Mouse (Mus musculus): ENCODE results near the gene Prss27. TPM values are rescaled to one million over a fixed set of nuclear protein-coding genes. Genes with fewer than 3 reads are reported as not detected.

Prss27 gene
- 0.19 and 0.28 TPM in 2 replicates for polyA plus RNA-seq (2015; fragmentation: Nextera tagmentation; extraction: Ambion mirVana)

DNA sequence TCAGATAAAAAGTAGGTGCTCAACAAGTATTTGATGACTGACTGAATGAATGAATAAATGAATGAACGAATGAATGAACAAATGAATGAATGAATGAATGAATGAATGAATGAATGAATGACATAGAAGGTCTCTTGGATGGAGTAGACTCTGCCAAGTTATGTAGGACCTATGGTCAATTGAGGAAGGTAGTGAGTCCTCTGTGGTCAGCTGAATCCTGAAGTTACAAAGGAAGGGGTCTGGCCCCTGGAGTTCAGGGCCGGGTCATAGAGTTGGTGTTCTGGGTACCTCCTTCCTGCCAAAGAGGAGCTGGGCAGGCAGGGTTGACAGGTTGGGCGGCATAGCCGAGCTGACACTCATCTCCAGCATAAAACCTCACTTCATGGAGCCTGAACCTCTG lies at the start of gene Prss27:
Gene Prss27, plus strand, starts transcription at position 301 of the 400 bp plus-strand sequence.
- Histone ChIP-seq H3K4me1 (no peaks in the 10 kb centered on the region), H3K36me3 (no peaks in the 10 kb centered on the region), H3K4me2 (no peak within 1 kb of the TSS), H3K9ac (replicated peaks) (no peak within 1 kb of the TSS), H3K27ac (replicated peaks) (no peak within 1 kb of the TSS), H3K9me3 (replicated peaks) (no peaks in the 10 kb centered on the region), H3K4me3 (replicated peaks) (no peak within 1 kb of the TSS), H3K27me3 (replicated peaks) (no peaks in the 10 kb centered on the region)
- ATAC-seq (ENCODE audit: low FRiP score): no peak
- WGBS: 70% methylated on average over 4 of the region's 4 CpGs

- Histone ChIP-seq H3K4me3 (replicated peaks) (no peak overlapping the region), H3K36me3 (no peaks in the 10 kb centered on the region), H3K9ac (replicated peaks) (no peak overlapping the region), H3K9me3 (replicated peaks) (no peaks in the 10 kb centered on the region), H3K4me2 (no peak overlapping the region), H3K27me3 (replicated peaks) (0 out of 2 replicates have a peak, but pooled peaks cover 3% of the 10 kb centered on the region), H3K4me1 (peaks cover 10% of the 10 kb centered on the region), H3K27ac (replicated peaks) (no peak overlapping the region)
- no peak for ATAC-seq (ENCODE audit: low FRiP score)
- WGBS: 38% methylated on average over 2 of the region's 2 CpGs
Observed at GRCm38 (mm10) chr17:23989802-23990201, 48.1 kb upstream of the Prss27 start.

- peak overlapping the region; percentile 60 for H3K27ac ChIP-seq (replicated peaks)
- peak; percentile 67 for ATAC-seq (ENCODE audit: low FRiP score)
- WGBS: 72% methylated on average over 9 of the region's 9 CpGs
- H3K36me3 ChIP-seq: no peaks in the 10 kb centered on the region
- peaks cover 10% of the 10 kb centered on the region for H3K4me1 ChIP-seq
- peak overlapping the region; percentile 34 for H3K4me3 ChIP-seq (replicated peaks)
- H3K4me2 ChIP-seq: peak overlapping the region; percentile 63
- 0 out of 2 replicates have a peak, but pooled peaks cover 3% of the 10 kb centered on the region for H3K27me3 ChIP-seq (replicated peaks)
- 0 out of 2 replicates have a peak overlapping the region, but pooled peaks have one; percentile 47 for H3K9ac ChIP-seq (replicated peaks)
- H3K9me3 ChIP-seq (replicated peaks): no peaks in the 10 kb centered on the region
Observed at GRCm38 (mm10) chr17:23992789-23993553, 45.0 kb upstream of the Prss27 start.

DNA sequence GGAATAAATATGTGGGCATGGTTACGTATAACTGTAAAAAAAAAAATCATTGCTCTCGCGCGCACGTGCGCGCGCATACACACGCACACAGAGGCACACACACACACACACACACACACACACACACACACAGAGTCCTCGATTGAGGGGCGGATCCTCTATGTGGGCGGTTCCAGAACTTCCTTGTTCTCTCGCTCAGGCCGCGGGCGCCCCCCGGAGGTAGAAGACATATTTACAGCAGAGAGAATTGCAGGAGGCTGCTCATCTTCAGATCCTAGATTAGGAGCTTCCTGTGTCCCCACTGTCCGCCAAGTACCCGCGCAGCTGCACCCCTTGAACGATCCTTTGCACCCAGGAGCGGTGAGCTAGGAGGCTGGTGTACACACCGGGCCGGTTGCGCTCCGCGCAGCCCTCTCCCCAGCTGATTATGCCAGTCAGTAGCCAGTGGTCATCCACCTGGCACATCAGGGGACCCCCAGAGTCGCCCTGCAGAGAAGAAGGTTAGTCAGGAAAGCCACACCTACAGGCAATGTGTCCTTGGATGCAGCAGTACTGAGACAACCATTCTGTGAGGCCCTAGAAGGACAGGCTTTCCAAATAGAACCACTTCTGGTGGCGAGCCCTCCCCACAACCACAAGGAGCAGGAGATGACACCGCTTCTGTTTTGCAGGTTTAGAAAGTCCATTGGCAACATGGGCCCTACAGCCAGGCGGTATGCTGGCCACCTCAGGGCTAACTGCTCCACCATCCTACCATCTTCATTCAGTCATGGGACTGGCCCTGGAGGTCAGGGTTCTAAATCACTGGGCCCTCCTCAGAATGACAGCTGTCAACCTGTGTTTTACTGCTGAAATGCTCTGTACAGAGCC lies 44.1 kb upstream of the Prss27 start:
- Histone ChIP-seq H3K9ac (replicated peaks) (peak overlapping the region; percentile 47), H3K4me3 (replicated peaks) (peak overlapping the region; percentile 34), H3K27me3 (replicated peaks) (0 out of 2 replicates have a peak, but pooled peaks cover 3% of the 10 kb centered on the region), H3K27ac (replicated peaks) (peak overlapping the region; percentile 60; the same call in 1 of the 2 replicates), H3K4me2 (peak overlapping the region; percentile 63), H3K9me3 (replicated peaks) (no peaks in the 10 kb centered on the region), H3K4me1 (peaks cover 10% of the 10 kb centered on the region), H3K36me3 (no peaks in the 10 kb centered on the region)
- ATAC-seq (ENCODE audit: low FRiP score): peak; percentile 83
- WGBS: 10% methylated on average over 31 of the region's 31 CpGs

- Histone ChIP-seq H3K27me3 (replicated peaks) (0 out of 2 replicates have a peak, but pooled peaks cover 3% of the 10 kb centered on the region), H3K9me3 (replicated peaks) (no peaks in the 10 kb centered on the region), H3K4me3 (replicated peaks) (no peak overlapping the region), H3K27ac (replicated peaks) (no peak overlapping the region), H3K36me3 (no peaks in the 10 kb centered on the region), H3K4me2 (no peak overlapping the region), H3K4me1 (peaks cover 10% of the 10 kb centered on the region), H3K9ac (replicated peaks) (no peak overlapping the region)
- ATAC-seq (ENCODE audit: low FRiP score): no peak
- 76% methylated on average over 7 of the region's 7 CpGs for WGBS
Observed at GRCm38 (mm10) chr17:23994667-23995066, 43.3 kb upstream of the Prss27 start.

GRCm38 (mm10) chr17:23995421-23995820 lies 42.5 kb upstream of the Prss27 start:
- no peak overlapping the region for H3K4me2 ChIP-seq
- no peak overlapping the region for H3K9ac ChIP-seq (replicated peaks)
- WGBS: 29% methylated on average over 1 of the region's 1 CpGs
- peaks cover 10% of the 10 kb centered on the region for H3K4me1 ChIP-seq
- no peak overlapping the region for H3K4me3 ChIP-seq (replicated peaks)
- H3K36me3 ChIP-seq: no peaks in the 10 kb centered on the region
- H3K27ac ChIP-seq (replicated peaks): no peak overlapping the region
- ATAC-seq (ENCODE audit: low FRiP score): no peak
- H3K27me3 ChIP-seq (replicated peaks): 0 out of 2 replicates have a peak, but pooled peaks cover 3% of the 10 kb centered on the region
- no peaks in the 10 kb centered on the region for H3K9me3 ChIP-seq (replicated peaks)

DNA sequence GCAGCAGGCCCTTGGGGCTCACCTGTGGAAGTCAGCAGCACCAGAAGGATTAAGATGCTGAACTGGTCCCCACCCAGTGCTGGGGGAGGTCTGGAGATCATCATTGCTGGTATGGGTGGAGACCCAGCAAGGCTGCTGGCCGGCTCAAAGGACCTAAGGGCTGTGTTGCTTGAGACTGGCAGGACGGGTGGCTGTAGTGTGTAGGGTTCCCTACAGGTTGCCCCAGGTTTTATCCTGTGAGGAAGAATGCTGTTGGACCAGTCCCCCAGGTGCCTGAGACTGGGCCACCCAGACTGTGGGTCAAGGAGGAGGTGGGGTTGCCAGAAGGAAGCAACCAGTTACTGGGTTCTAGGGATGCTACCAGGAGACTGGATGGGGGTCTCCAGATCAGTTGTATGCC lies 40.0 kb upstream of the Prss27 start, which contains the start of gene Prss22:
Gene Prss22, minus strand, starts transcription at position 200 of the 400 bp plus-strand sequence.
- Histone ChIP-seq H3K4me1 (peaks cover 10% of the 10 kb centered on the region), H3K9me3 (replicated peaks) (no peaks in the 10 kb centered on the region), H3K4me3 (replicated peaks) (no peak within 1 kb of the TSS), H3K27me3 (replicated peaks) (0 out of 2 replicates have a peak, but pooled peaks cover 3% of the 10 kb centered on the region), H3K36me3 (no peaks in the 10 kb centered on the region), H3K27ac (replicated peaks) (no peak within 1 kb of the TSS), H3K4me2 (no peak within 1 kb of the TSS), H3K9ac (replicated peaks) (no peak within 1 kb of the TSS)
- ATAC-seq (ENCODE audit: low FRiP score): no peak
- 67% methylated on average over 2 of the region's 2 CpGs for WGBS

DNA sequence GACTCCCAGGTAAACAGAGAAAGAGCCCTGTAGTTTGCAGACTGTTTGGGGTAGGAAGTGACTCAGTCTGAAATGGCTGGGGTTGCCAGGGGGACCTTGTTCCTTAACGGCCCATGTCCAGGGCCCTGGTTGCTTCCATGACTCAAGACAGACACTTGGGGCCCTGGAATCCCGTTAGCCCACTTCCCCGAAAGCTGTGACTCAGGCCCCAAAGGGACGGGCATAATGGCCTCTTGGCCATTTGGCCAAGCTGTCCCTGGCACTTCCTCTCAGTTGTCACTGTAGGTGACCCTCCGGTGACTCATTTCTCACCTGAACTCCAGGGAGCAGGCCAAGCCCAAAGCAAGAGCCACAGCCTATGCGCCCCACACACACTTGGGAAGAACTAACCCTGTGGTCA lies 39.6 kb upstream of the Prss27 start:
- no peak overlapping the region for H3K4me2 ChIP-seq
- no peaks in the 10 kb centered on the region for H3K36me3 ChIP-seq
- H3K9ac ChIP-seq (replicated peaks): no peak overlapping the region
- H3K27ac ChIP-seq (replicated peaks): no peak overlapping the region
- H3K4me3 ChIP-seq (replicated peaks): no peak overlapping the region
- H3K4me1 ChIP-seq: peaks cover 6% of the 10 kb centered on the region; the same call in 1 of the 2 replicates
- H3K27me3 ChIP-seq (replicated peaks): 0 out of 2 replicates have a peak, but pooled peaks cover 3% of the 10 kb centered on the region
- WGBS: 77% methylated on average over 6 of the region's 6 CpGs
- ATAC-seq (ENCODE audit: low FRiP score): no peak
- no peaks in the 10 kb centered on the region for H3K9me3 ChIP-seq (replicated peaks)

DNA sequence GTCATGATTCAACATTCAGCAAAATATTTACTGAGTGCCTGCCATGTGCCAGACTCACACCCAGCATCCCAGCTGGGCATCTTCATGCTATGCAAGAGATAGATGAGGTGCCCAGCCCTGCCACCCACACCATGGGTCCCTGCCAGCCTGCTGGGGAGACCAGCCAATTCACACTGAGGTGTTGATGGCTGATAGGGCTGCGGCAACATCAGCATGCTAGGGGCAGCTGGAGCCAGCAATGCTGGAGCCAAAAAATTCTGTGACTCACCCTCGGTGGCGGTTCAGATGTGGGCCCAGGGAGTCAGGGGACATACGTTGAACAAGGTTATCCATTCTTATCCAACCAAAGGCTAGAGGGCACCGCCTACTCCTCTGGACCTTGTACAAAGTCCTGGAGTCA lies 37.5 kb upstream of the Prss27 start:
- Histone ChIP-seq H3K27ac (replicated peaks) (no peak overlapping the region), H3K4me1 (no peaks in the 10 kb centered on the region), H3K27me3 (replicated peaks) (no peaks in the 10 kb centered on the region), H3K4me3 (replicated peaks) (no peak overlapping the region), H3K4me2 (no peak overlapping the region), H3K9me3 (replicated peaks) (no peaks in the 10 kb centered on the region), H3K9ac (replicated peaks) (no peak overlapping the region), H3K36me3 (no peaks in the 10 kb centered on the region)
- ATAC-seq (ENCODE audit: low FRiP score): no peak
- 76% methylated on average over 5 of the region's 5 CpGs for WGBS

GRCm38 (mm10) chr17:24004071-24004665 lies 33.8 kb upstream of the Prss27 start:
- Histone ChIP-seq H3K4me2 (no peak overlapping the region), H3K27me3 (replicated peaks) (no peaks in the 10 kb centered on the region), H3K9ac (replicated peaks) (no peak overlapping the region), H3K36me3 (no peaks in the 10 kb centered on the region), H3K4me1 (no peaks in the 10 kb centered on the region), H3K4me3 (replicated peaks) (no peak overlapping the region), H3K9me3 (replicated peaks) (no peaks in the 10 kb centered on the region), H3K27ac (replicated peaks) (no peak overlapping the region)
- 94% methylated on average over 14 of the region's 14 CpGs for WGBS
- no peak for ATAC-seq (ENCODE audit: low FRiP score)

- H3K4me2 ChIP-seq: no peak overlapping the region
- H3K27ac ChIP-seq (replicated peaks): no peak overlapping the region
- no peaks in the 10 kb centered on the region for H3K27me3 ChIP-seq (replicated peaks)
- no peak overlapping the region for H3K4me3 ChIP-seq (replicated peaks)
- H3K36me3 ChIP-seq: no peaks in the 10 kb centered on the region
- H3K9me3 ChIP-seq (replicated peaks): no peaks in the 10 kb centered on the region
- no peak overlapping the region for H3K9ac ChIP-seq (replicated peaks)
- ATAC-seq (ENCODE audit: low FRiP score): no peak
- H3K4me1 ChIP-seq: no peaks in the 10 kb centered on the region
- WGBS: 94% methylated on average over 3 of the region's 3 CpGs
Observed at GRCm38 (mm10) chr17:24005049-24005448, 32.9 kb upstream of the Prss27 start.
